Mouse (Mus musculus) forelimb bud, embryonic 11.5 days (tissue): ENCODE results near the gene Lmod3.
A peak's percentile ranks its signal among the peaks of the same experiment; 100 is the strongest.

ENCODE experiments used
- DNase-seq: peaks from one replicate; pipeline ENCODE4 v3.0.0-alpha.2; 2012; ENCODE audit warnings: low read depth, low spot score

The Lmod3 gene

GRCm38 (mm10) chr6:97252711-97253221 lies at the start of gene Lmod3:
Gene Lmod3, minus strand, starts transcription at chr6:97252759.
- DNase-seq, result no peak

DNA sequence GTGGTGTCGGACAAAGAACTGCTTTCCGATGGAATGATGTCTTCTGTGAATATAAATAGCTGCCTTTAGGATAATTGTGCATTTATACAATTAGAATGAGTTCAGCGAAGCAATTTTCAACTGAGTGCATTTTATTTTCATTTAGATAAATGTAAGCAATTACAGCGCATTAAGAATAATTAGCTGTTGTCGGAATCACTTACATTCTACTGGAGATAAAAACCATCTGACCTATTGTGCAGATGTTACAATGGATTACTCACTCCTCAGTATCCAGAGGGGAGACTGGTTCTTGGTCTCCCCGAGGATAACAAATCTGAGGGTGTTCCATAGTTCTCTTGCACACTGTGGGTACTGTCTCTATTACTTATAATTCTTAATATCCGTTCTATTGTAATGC lies 49.7 kb upstream of the Lmod3 start:
- no peak for DNase-seq

- no peak for DNase-seq
These were observed 48.1 kb upstream of the Lmod3 start for GRCm38 (mm10) chr6:97300659-97301058.

- DNase-seq, result no peak
These were observed 47.6 kb upstream of the Lmod3 start for GRCm38 (mm10) chr6:97300180-97300579.

DNA sequence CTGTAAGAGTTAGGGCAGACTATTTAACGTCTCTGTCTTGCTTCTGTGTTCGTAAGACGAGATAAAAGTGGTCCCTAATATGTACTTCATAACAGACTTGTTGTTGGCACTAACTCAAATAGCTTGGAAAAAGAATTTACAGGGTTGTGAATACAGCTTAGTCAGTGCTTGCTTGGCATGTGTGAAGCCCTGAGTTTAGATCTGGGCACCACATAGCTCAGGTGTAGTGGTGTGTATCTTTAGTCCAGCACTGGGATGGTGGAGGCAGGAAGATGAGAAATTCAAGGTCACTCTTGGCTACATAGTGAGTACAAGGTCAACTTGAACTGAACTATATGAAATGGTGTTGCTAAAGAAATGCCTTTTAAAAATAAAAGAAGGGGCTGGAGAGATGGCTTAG lies 44.6 kb upstream of the Lmod3 start:
- DNase-seq, result no peak

DNA sequence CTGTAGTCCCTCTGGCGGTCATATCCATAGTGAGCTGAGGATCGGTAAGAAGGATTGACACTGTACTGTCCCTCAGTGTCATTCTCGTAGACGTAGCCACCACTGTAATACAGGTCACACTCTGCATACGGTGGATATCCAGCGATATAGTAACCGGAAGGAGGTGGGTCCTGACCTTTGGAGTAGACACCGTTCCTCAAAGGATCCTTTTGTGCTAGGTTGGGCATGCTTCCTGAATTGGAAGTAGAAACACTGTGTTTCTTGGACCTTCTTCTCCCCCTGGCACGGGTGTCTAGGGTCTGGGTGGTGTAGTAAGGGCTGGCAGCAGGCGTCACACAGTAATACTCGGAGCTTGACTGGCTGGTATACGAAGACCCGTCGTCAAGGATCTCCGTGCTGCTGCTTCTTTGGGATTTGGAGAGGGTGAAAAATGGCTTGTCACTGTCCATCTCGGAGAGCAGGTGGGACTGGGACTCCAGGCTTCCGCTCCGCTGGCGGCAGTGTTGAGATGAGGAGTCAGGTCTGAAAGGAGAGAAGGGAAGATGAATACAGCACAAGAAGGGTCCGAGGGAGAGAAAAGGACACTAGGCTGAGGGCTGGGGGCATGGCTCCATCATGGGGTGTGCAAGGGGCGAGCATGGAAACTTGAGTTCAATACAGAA lies 43.4 kb upstream of the Lmod3 start:
- no peak for DNase-seq

- no peak for DNase-seq
These were observed 42.9 kb upstream of the Lmod3 start for GRCm38 (mm10) chr6:97295416-97295815.

DNA sequence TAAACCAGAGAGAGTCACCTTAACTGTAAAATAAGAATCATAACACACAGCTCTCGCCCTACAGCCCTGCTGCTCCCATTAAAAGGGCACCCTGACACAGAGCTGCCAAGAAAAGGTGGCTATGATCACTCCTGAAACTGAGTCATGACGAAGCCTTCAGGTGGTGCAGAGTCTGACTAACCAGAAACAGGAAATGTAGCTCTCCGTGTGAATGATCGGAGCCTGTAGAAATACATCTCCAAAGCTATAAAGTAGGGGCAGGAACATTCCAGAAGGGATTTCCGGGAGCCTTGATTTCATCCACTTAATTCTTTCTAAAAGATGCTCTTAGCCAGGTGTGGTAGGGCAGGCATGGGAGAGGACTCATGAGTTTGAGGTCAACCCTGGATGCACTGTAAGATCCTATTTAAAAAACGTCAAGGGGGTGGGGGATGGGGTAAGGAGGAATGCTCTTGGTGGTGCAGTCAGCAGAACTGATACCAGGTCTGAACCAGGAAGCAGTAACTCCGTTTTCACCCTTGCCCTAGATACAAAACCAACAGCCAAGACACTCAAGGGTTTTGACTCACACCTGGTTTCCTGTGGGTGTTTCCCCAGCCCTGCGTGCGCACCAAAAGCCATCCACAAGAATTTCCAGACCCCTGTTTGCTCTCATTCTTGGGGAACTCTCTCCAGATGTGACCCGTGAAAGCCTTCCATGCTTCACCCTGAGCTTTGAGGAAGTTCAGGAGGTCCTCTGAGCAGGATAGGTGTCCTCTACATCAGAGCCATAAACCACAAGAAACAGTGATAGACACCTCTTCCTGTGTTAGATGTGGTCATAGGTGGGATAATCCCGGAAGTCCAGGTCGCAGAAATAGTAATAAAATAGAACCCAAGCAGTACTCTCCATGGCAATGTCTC lies 41.4 kb upstream of the Lmod3 start:
- DNase-seq, result no peak

DNA sequence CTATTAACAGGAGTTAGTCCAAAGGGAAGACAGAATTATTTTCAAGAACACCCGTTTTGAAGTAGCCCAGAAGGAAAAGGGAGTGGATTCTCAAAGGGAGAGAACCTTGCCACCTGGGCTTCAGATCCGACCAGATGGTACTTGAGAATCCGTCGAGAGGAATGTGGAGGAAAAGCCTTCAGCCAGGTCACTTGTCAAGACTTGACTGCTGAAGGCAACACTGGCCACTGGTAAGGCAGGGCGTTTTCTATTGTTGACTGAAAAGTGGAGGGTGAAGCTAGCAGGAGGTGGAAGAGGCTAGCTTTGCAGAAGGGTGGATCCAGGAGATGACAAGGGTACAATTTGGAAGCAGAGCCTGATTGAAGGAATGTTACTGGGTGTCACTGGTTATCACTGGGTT lies 40.3 kb upstream of the Lmod3 start:
- DNase-seq, result no peak

DNA sequence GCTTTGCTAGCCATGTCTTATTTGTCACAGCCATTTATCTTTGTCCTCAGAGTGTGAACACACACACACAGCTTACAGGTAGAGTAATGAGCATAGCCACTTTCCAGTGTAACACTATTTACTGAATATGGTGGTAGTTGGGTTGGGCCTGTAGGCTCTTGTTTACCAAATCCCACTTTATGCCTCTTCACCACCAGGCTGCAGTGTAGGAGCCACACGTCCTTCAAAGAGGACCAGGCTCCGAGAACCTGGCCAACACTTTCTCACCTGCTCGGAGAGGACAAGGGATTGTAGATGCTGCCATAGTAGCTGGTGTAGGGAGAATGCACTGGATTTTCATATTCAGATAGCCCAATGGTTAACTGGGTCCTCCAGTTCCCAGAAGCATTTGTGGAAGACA lies 39.5 kb upstream of the Lmod3 start:
- DNase-seq, result no peak

- no peak for DNase-seq
These were observed 38.8 kb upstream of the Lmod3 start for GRCm38 (mm10) chr6:97291159-97291908.

DNA sequence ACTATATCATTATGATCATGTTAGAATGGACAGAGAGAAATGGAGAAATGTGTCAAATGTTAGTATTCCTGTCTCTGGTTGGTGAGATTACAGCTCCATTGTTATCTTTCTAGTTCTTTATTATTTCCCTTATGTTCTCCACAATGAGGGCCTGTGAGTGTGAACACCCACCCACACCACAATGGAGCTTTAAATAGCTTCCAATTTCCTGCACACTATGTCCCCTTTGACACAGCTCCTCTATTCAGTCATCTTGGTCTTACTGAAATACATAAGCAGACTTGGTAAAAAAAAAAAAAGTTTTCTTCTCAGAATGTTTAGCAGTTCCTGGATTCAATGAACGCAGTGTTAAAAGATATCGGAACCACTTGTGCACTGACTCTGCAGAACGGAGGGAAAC lies 38.1 kb upstream of the Lmod3 start:
- DNase-seq, result no peak

DNA sequence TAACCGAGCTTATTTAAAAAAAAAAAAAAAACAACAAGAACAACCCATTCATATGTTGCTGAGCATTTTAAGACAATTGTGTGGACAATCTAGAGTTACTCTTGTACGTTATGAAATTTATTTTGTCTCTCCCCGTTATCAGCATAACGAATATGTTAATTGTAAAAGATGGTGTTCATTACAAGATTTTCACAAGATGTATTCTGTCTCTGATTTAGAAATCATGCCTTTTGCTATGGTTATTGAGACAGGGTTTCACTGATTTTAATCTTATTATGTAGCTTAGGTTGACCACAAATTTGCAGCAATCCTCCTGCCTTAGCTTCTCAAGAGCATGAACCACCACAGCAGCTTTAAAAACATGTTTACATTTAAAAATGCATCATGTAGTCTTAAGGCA lies 37.3 kb upstream of the Lmod3 start:
- no peak for DNase-seq

DNA sequence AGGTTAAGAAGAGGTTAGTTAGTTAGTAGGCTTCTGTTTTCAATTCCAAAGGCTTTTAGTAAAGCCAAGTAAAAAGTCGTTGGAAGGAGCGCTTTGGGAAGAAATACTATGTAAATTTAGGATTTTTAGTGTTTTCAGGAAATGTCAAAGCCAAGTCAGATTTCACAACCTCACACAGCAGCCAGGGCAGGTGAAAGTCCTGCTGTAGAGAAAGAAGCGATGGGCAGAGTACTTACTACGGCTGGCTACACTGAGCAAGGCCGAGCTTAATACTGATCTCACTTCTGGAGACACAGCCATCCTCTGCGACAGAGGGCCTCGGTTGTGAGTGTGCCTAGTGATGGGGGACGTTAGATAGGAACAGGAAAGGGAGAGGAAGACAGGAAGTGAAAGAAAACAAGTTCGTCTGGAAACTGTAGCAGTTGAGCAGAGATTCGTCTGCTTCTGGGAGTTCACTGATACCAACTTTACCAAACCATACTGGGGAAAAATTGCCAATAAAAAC lies 36.8 kb upstream of the Lmod3 start:
- no peak for DNase-seq

DNA sequence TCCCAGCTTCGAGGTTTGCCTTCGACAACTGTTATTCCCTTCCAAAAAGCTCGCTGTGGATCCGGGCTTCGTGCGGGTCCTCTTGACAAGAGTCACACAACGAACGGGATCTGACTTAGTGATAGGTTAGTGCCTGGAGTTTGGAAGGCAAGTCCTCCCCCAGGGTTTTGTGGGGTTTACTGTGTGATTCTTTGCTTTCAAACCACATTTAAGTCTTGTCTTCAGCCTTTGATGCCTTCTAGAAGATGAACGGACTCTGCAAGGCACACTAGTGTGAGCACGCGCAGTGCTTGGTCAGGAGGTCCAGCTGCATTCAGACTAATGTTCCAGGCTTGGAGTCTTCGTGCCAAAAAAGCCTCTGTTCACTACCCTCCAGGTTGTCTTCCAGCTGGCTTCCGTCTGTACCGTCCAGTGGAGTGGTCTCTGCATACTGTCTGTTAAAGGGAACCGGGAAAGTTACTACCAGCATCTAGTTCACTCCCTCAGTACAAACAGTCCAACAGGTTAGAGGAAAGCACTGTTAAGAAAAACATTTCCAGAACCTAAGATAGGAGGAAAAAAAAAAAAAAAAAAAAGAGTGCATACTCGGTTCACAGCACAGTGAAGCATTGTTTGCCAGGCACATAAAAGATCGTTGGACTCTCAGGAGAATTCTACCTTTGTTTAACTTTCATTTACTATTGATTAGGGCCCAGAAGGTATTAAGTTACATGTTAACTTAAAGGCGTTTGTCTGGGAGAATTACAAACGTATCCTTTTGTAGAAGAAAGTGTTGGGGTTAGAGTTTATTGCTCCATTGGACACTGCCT lies 35.7 kb upstream of the Lmod3 start:
- peak; percentile 23 for DNase-seq

DNA sequence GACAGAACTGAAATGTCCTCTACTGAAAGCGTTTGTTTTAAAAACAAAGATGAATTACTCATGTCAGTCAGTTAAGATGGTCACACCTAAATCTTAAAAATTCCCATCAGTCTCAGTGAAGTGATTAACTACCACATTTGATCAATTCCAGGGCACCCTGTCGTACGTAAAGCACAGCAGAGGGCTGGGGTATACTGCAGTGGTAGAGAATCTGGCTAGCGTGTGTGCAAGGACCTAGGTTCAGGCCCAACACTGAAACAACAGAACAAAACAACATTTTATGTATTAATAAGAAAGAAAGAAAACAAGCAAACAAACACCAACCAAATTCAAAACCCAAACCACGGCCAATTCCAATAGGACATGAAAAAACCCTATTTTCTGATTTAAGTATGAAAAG lies 33.8 kb upstream of the Lmod3 start:
- DNase-seq, result no peak

- no peak for DNase-seq
These were observed 31.1 kb upstream of the Lmod3 start for GRCm38 (mm10) chr6:97283676-97284075.

GRCm38 (mm10) chr6:97278878-97279277 lies 26.3 kb upstream of the Lmod3 start:
- DNase-seq, result no peak

DNA sequence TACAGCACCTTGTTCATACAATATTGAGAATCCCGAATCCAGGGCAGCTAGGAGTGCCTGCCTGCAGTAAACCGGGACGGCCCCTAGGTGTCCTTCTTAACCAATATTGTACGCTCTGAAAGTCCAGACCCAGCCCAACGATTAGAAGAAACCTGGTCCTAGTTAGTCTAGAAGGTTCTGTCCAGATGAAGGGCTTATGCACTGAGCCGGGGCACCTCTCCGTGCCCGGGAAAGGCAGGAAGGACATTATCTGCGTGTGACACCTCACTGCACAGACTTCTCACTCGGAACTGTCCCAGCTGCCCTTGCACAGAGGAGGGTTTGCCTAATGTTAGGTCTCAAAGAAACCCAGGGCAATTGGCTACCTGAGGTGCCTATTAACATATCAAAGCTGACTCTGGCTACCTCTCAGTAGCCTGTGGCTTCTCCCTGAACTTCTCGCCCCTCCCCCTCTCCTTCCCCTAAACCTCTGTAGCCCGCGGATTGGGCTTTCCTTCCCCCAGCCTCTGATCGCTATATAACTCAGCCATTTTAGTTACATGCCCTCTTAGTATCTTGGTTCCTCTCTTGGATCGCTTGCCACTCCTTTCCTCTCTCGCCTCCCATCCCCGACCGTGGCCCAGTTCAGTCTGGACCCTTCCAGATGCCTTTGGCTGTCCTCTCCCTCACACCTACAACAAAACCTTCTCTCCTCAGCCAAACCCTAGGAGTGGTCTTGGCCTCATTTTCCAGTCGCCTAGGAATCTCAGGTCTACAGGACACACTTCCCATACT lies 25.6 kb upstream of the Lmod3 start:
- peak; percentile 79 for DNase-seq

GRCm38 (mm10) chr6:97276890-97277497 lies 24.4 kb upstream of the Lmod3 start:
- no peak for DNase-seq
